Mouse (Mus musculus) embryonic facial prominence, embryonic 13.5 days (tissue): ENCODE data around the gene Olfr338. TPM values are rescaled to one million over a fixed set of nuclear protein-coding genes. Genes with fewer than 3 reads are reported as not detected.
"Not testable (repeated sequence)": the region's sequence is repeated elsewhere in the genome, so short reads cannot be mapped to it uniquely, and the experiment has no call there.

Source experiments
- ATAC-seq: fragments of 200-750 bp; cut with Nextera tagmentation; 2 replicates; pipeline ENCODE4 v1.8.0; 2017; ENCODE audit warnings: low read depth; ENCODE audit not compliant: insufficient number of reproducible peaks, insufficient read depth, low FRiP score, low TSS enrichment
- H3K27ac ChIP-seq: fragments of 300-500 bp; sonication (generic); 2 replicates; pipeline ENCODE4 v1.5.1; 2015; ENCODE audit warnings: moderate library complexity, mild to moderate bottlenecking, inconsistent platforms
- H3K27me3 ChIP-seq: fragments of 300-500 bp; sonication (generic); 2 replicates; pipeline ENCODE4 v1.6.1; 2015; ENCODE audit warnings: mild to moderate bottlenecking, inconsistent platforms
- H3K36me3 ChIP-seq: fragments of 300-500 bp; sonication (generic); 2 replicates; pipeline ENCODE4 v1.6.1; 2015; ENCODE audit warnings: mild to moderate bottlenecking, inconsistent platforms
- H3K4me1 ChIP-seq: fragments of 300-500 bp; sonication (generic); 2 replicates; pipeline ENCODE4 v1.6.1; 2015; ENCODE audit warnings: inconsistent platforms
- H3K4me2 ChIP-seq: fragments of 300-500 bp; sonication (generic); 2 replicates; pipeline ENCODE4 v1.6.1; 2015; ENCODE audit warnings: moderate library complexity, mild to moderate bottlenecking, inconsistent platforms
- H3K4me3 ChIP-seq: fragments of 300-500 bp; sonication (generic); 2 replicates; pipeline ENCODE4 v1.5.1; 2015; ENCODE audit warnings: mild to moderate bottlenecking, inconsistent platforms
- H3K9ac ChIP-seq: fragments of 300-500 bp; sonication (generic); 2 replicates; pipeline ENCODE4 v1.6.1; 2015; ENCODE audit warnings: mild to moderate bottlenecking, inconsistent platforms
- H3K9me3 ChIP-seq: fragments of 300-500 bp; sonication (generic); 2 replicates; pipeline ENCODE4 v1.6.1; 2016; ENCODE audit warnings: inconsistent platforms
- WGBS: fragments of 180-500 bp; shearing (Covaris S2); methylation state at CpG from one replicate; pipeline ENCODE4 v1.1.7; 2015; ENCODE audit warnings: mixed read lengths; 5-methylcytosine and 5-hydroxymethylcytosine counted together
- polyA plus RNA-seq: library from polyadenylated mRNA; unstranded; fragments of >200 nt; fragmentation: Nextera tagmentation; extraction: Ambion mirVana; gene quantifications from 2 replicates; pipeline ENCODE4 v1.2.1, GENCODE M21; 2015

Olfr338 gene
- polyA plus RNA-seq = 0.06 TPM in 1 of 2 replicates, not detected in the other

GRCm38 (mm10) chr2:36373219-36373618 is at the start of gene Olfr338:
Gene Olfr338, plus strand, starts transcription at chr2:36373519.
- H3K4me3 ChIP-seq = no peak within 1 kb of the TSS
- ATAC-seq = no peak
- H3K27ac ChIP-seq = no peak within 1 kb of the TSS
- no peaks in the 10 kb centered on the region for H3K9me3 ChIP-seq
- H3K4me1 ChIP-seq = no peaks in the 10 kb centered on the region
- no peaks in the 10 kb centered on the region for H3K36me3 ChIP-seq
- H3K9ac ChIP-seq = no peak within 1 kb of the TSS
- H3K27me3 ChIP-seq = no peaks in the 10 kb centered on the region
- H3K4me2 ChIP-seq = no peak within 1 kb of the TSS

DNA sequence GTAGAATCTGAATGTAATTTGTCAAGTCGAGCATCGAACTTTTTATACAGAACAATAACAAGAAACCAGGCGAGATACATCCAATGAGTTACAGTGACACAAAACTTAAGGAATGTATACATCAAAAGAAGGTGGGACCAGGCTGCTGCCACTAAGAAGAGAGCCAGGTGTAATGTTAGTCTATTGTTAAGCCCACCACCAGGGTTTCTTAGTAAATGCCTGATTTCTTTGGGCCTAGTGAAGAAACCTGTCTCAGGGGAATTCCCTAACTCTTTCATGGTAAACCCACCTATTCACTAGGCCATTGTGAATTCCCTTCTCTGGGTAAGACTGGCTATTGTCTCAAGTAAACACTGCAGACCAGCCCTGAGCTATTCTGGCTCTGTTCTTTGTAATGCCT is 41.9 kb downstream of the Olfr338 start:
- not testable (repeated sequence) for ATAC-seq, H3K27me3 ChIP-seq, H3K9me3 ChIP-seq, H3K9ac ChIP-seq, H3K27ac ChIP-seq, H3K4me3 ChIP-seq, H3K4me2 ChIP-seq, H3K4me1 ChIP-seq, H3K36me3 ChIP-seq
- WGBS = 85% methylated on average over 3 of the region's 3 CpGs

DNA sequence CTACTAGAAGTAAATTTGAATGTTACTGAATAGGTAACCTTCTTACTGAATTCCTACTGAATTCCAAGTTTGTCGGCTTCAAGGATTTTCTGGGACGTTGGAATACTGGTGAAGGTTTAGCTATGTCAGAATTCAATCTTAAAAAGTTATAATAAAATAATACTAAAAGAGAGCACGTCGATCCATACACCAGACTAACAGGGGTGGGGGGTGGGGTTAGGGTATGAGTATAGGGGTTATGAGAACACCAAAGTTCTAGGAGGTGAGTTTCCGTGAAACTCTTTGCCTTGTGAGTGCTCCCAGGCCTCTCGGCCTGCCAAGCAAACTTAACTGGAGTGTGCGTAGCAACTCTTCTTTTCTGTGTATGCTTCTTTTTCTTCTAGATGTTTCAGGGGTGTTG is 42.3 kb downstream of the Olfr338 start:
- H3K9ac ChIP-seq, H3K9me3 ChIP-seq, H3K36me3 ChIP-seq, H3K27ac ChIP-seq, H3K4me3 ChIP-seq, H3K4me2 ChIP-seq, ATAC-seq, H3K27me3 ChIP-seq, H3K4me1 ChIP-seq: not testable (repeated sequence)
- 82% methylated on average over 7 of the region's 7 CpGs for WGBS

- 82% methylated on average over 3 of the region's 3 CpGs for WGBS
- Histone ChIP-seq H3K9me3 (no peaks in the 10 kb centered on the region; the same call in 1 of the 2 replicates), H3K4me2 (no peak within 1 kb of the TSS), H3K36me3 (no peaks in the 10 kb centered on the region), H3K4me1 (no peaks in the 10 kb centered on the region), H3K27me3 (no peaks in the 10 kb centered on the region), H3K9ac (no peak within 1 kb of the TSS), H3K27ac (no peak within 1 kb of the TSS), H3K4me3 (no peak within 1 kb of the TSS)
- no peak for ATAC-seq
These were observed 45.3 kb downstream of the Olfr338 start, which contains the start of gene Olfr339 for GRCm38 (mm10) chr2:36418647-36419046. Gene Olfr339, plus strand, starts transcription at chr2:36418947.

Other genes with a start within 250 kb of the Olfr338 start
- 27.6 and 34.7 TPM in 2 replicates for gene Mrrf, start 237.1 kb upstream of the Olfr338 start, polyA plus RNA-seq
- 82.8 and 85.6 TPM in 2 replicates for gene Rbm18, start 236.7 kb upstream of the Olfr338 start, polyA plus RNA-seq
- 6.6 and 6.9 TPM in 2 replicates for gene Ptgs1, start 143.1 kb upstream of the Olfr338 start, polyA plus RNA-seq
- gene Olfr339, start 45.4 kb downstream of the Olfr338 start, polyA plus RNA-seq = not detected in 2 replicates
- gene Olfr340, start 79.1 kb downstream of the Olfr338 start, polyA plus RNA-seq = not detected in 2 replicates
- gene Olfr341, start 108.9 kb downstream of the Olfr338 start, polyA plus RNA-seq = 0.10 TPM in 1 of 2 replicates, not detected in the other
- gene Olfr342, start 151.5 kb downstream of the Olfr338 start, polyA plus RNA-seq = not detected in 2 replicates
- 0.10 TPM in 1 of 2 replicates, not detected in the other for gene Olfr344, start 193.1 kb downstream of the Olfr338 start, polyA plus RNA-seq